Mouse (Mus musculus) splenic B cell, adult 2 months (primary cell): ENCODE results near the gene Tpst1.

ENCODE experiments used
- DNase-seq: peaks from one replicate; pipeline ENCODE4 v3.0.0-alpha.2; 2011; ENCODE audit warnings: low read depth, low spot score
- H3K27me3 ChIP-seq: 2 replicates; pipeline ENCODE4 v1.6.1; 2012; ENCODE audit warnings: mild to moderate bottlenecking, low read length, moderate library complexity, mixed read lengths; ENCODE audit not compliant: control insufficient read depth, poor library complexity, insufficient read depth, severe bottlenecking
- H3K36me3 ChIP-seq: 2 replicates; pipeline ENCODE4 v1.6.1; 2012; ENCODE audit warnings: mild to moderate bottlenecking, low read length, moderate library complexity, mixed read lengths; ENCODE audit not compliant: control insufficient read depth, poor library complexity, insufficient read depth, severe bottlenecking

The Tpst1 gene

GRCm38 (mm10) chr5:130163670-130164069, 90.5 kb downstream of the Tpst1 start:
- no peaks in the 10 kb centered on the region for H3K36me3 ChIP-seq
- H3K27me3 ChIP-seq, result no peaks in the 10 kb centered on the region
- peak; percentile 87 for DNase-seq

GRCm38 (mm10) chr5:130165213-130165612, 92.1 kb downstream of the Tpst1 start:
- Histone ChIP-seq H3K36me3 (no peaks in the 10 kb centered on the region), H3K27me3 (no peaks in the 10 kb centered on the region)
- no peak for DNase-seq

DNA sequence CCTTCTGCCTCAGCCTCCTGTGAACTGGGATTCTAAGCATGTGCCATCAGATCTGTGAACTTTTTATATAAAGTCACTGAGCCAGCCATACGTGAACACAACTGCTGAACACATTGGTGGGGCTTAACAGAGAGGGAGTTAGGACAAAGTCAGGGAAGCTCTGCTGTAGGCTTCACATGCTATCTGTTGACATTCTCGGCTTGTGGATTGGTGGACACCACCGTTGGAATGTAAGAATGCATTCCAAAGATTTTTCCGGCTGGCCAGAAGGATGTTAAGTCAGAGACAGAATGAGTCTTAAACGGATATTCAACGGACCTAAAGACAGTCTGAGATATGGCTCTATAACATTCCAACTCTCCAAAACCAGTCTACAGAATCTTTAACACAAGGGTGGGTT, 96.0 kb downstream of the Tpst1 start:
- no peaks in the 10 kb centered on the region for H3K36me3 ChIP-seq
- no peaks in the 10 kb centered on the region for H3K27me3 ChIP-seq
- no peak for DNase-seq

GRCm38 (mm10) chr5:130170666-130171422, 97.7 kb downstream of the Tpst1 start:
- Histone ChIP-seq H3K27me3 (no peaks in the 10 kb centered on the region), H3K36me3 (no peaks in the 10 kb centered on the region)
- DNase-seq, result no peak

- H3K27me3 ChIP-seq, result no peaks in the 10 kb centered on the region
- H3K36me3 ChIP-seq, result no peaks in the 10 kb centered on the region
- peak; percentile 94 for DNase-seq
Observed at GRCm38 (mm10) chr5:130171423-130171954, 98.4 kb downstream of the Tpst1 start, which contains the start of gene Rabgef1. Gene Rabgef1, plus strand, starts transcription at chr5:130171798.

DNA sequence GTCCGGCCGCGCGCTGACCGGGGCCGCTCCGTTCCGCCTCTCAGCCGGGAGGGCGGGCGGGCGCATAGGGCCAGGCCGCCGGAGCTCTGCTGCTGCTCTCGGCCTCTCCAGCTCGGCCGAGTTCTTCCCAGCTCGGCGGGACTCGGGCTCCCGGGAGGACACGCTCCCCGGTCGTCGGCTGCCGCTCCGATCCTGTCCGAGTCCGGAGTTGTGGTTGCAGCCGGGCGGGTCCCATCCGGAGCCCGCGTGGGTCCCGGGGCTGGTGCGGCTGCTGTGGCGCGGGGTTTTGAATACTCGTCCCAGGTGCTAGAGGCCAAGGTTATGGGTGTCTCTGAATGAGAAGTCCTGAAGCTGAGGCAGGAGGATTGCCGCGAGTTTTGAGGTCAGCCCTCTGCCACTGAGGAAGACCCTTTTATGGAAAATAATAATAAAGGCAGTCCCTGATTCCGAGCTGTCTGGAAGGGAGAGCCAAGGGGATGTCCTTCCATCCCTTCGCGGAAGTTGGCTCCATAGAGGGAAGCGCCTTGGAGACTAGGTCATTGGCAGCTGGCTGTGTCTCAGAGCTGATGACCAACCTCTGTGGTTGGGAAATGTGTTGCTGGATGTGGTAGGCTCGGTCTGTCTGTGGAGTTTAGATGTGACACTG, 99.0 kb downstream of the Tpst1 start:
- no peaks in the 10 kb centered on the region for H3K27me3 ChIP-seq
- peak; percentile 52 for DNase-seq
- H3K36me3 ChIP-seq, result no peaks in the 10 kb centered on the region

GRCm38 (mm10) chr5:130173012-130173411, 99.9 kb downstream of the Tpst1 start:
- Histone ChIP-seq H3K27me3 (no peaks in the 10 kb centered on the region), H3K36me3 (no peaks in the 10 kb centered on the region)
- no peak for DNase-seq

DNA sequence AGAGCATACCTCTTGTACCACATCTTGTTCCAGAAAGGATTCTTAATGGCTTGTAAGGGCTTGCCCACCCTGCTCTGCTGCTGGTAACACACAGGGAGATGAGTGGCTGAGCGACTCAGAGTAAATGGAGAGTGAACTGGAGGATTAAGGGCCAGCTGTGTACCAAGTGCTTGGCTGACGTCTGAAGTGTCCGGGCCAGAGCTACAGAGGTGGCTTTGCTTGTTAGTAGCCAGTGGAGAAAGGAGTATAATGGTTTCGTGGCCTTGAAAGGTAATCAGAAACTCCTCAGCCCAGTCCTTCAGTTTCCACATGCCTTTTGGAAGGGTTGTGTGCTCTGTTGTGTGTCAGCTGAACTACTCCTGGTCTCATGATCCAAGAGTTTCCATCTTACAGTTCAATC, 104.7 kb downstream of the Tpst1 start:
- no peak for DNase-seq
- Histone ChIP-seq H3K27me3 (no peaks in the 10 kb centered on the region), H3K36me3 (no peaks in the 10 kb centered on the region)

GRCm38 (mm10) chr5:130180362-130180761, 107.2 kb downstream of the Tpst1 start:
- no peak for DNase-seq
- Histone ChIP-seq H3K27me3 (no peaks in the 10 kb centered on the region), H3K36me3 (no peaks in the 10 kb centered on the region)

- peak; percentile 75 for DNase-seq
- Histone ChIP-seq H3K36me3 (no peaks in the 10 kb centered on the region), H3K27me3 (no peaks in the 10 kb centered on the region)
Observed at GRCm38 (mm10) chr5:130181740-130182540, 108.8 kb downstream of the Tpst1 start.

DNA sequence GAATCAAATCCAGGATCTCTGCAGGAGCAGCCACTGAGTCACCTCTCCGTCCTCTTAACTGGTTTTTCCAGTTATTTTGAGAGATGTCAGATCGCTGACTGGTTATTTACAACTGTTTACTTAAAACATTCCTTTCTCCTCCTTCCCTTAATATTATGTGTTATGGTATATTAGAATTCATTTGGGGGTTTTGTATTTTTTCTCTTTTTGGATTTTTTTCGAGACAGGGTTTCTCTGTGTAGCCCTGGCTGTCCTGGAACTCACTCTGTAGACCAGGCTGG, 109.4 kb downstream of the Tpst1 start:
- DNase-seq, result no peak
- Histone ChIP-seq H3K36me3 (no peaks in the 10 kb centered on the region; the same call in 1 of the 2 replicates), H3K27me3 (no peaks in the 10 kb centered on the region)

GRCm38 (mm10) chr5:130184193-130184856, 111.2 kb downstream of the Tpst1 start:
- Histone ChIP-seq H3K27me3 (no peaks in the 10 kb centered on the region), H3K36me3 (peaks cover 8% of the 10 kb centered on the region; the same call in 1 of the 2 replicates)
- DNase-seq, result no peak

- DNase-seq, result no peak
- Histone ChIP-seq H3K27me3 (no peaks in the 10 kb centered on the region), H3K36me3 (peaks cover 11% of the 10 kb centered on the region; the same call in 1 of the 2 replicates)
Observed at GRCm38 (mm10) chr5:130185312-130185711, 112.2 kb downstream of the Tpst1 start.
